Mouse (Mus musculus) forebrain, postnatal 0 days (tissue): ENCODE results near the gene Pax2. TPM values are rescaled to one million over a fixed set of nuclear protein-coding genes. Genes with fewer than 3 reads are reported as not detected.
"Not testable (repeated sequence)": the region's sequence is repeated elsewhere in the genome, so short reads cannot be mapped to it uniquely, and the experiment has no call there.

Experiments
- ATAC-seq: fragments of 200-750 bp; cut with Nextera tagmentation; 2 replicates; pipeline ENCODE4 v1.8.0; 2017; ENCODE audit warnings: mild to moderate bottlenecking, moderate library complexity
- DNase-seq: peaks from one replicate; pipeline ENCODE4 v3.0.0-alpha.2; 2015
- H3K27ac ChIP-seq: fragments of 300-500 bp; sonication (generic); 2 replicates; pipeline ENCODE4 v1.5.1; 2014; ENCODE audit warnings: low read depth, mild to moderate bottlenecking, antibody characterized with exemption, low read length, moderate library complexity, mixed read lengths
- H3K27me3 ChIP-seq: fragments of 300-500 bp; sonication (generic); 2 replicates; pipeline ENCODE4 v1.6.1; 2014; ENCODE audit warnings: mild to moderate bottlenecking, low read length, mixed read lengths; ENCODE audit not compliant: insufficient read depth
- H3K36me3 ChIP-seq: fragments of 300-500 bp; sonication (generic); 2 replicates; pipeline ENCODE4 v1.6.1; 2014; ENCODE audit warnings: mild to moderate bottlenecking, moderate library complexity; ENCODE audit not compliant: insufficient read depth
- H3K4me1 ChIP-seq: fragments of 300-500 bp; sonication (generic); 2 replicates; pipeline ENCODE4 v1.6.1; 2014; ENCODE audit warnings: antibody characterized with exemption; ENCODE audit not compliant: insufficient read depth
- H3K4me2 ChIP-seq: fragments of 300-500 bp; sonication (generic); 2 replicates; pipeline ENCODE4 v1.6.1; 2014; ENCODE audit warnings: low read depth, mild to moderate bottlenecking, moderate library complexity
- H3K4me3 ChIP-seq: fragments of 300-500 bp; sonication (generic); 2 replicates; pipeline ENCODE4 v1.5.1; 2014; ENCODE audit warnings: low read depth, low read length, mixed read lengths
- H3K9ac ChIP-seq: fragments of 300-500 bp; sonication (generic); 2 replicates; pipeline ENCODE4 v1.6.1; 2014; ENCODE audit warnings: mild to moderate bottlenecking
- H3K9me3 ChIP-seq: fragments of 300-500 bp; sonication (generic); 2 replicates; pipeline ENCODE4 v1.6.1; 2016; ENCODE audit warnings: low read length
- CTCF ChIP-seq: sonication (generic); IDR thresholded peaks from 2 replicates; pipeline ENCODE4 v1.5.1; 2016; ENCODE audit warnings: antibody characterized with exemption, control low read depth, low read depth
- WGBS: fragments of 180-500 bp; shearing (Covaris S2); extraction: QIAGEN DNeasy Blood & Tissue Kit; methylation state at CpG from one replicate; pipeline ENCODE4 v1.1.7; 2014; 5-methylcytosine and 5-hydroxymethylcytosine counted together
- polyA plus RNA-seq: library from polyadenylated mRNA; unstranded; fragments of >200 nt; fragmentation: Nextera tagmentation; extraction: Ambion mirVana; gene quantifications from 2 replicates; pipeline ENCODE4 v1.2.1, GENCODE M21; 2015
- total RNA-seq: library from RNA; depleted of rRNA; stranded (reverse); fragments of >200 nt; gene quantifications from 2 replicates; pipeline ENCODE4 v1.2.3, GENCODE M21; 2014

Pax2 gene
- total and polyA plus RNA-seq, 2 experiments from 2014 or later = 0.05 to 0.06 TPM

DNA sequence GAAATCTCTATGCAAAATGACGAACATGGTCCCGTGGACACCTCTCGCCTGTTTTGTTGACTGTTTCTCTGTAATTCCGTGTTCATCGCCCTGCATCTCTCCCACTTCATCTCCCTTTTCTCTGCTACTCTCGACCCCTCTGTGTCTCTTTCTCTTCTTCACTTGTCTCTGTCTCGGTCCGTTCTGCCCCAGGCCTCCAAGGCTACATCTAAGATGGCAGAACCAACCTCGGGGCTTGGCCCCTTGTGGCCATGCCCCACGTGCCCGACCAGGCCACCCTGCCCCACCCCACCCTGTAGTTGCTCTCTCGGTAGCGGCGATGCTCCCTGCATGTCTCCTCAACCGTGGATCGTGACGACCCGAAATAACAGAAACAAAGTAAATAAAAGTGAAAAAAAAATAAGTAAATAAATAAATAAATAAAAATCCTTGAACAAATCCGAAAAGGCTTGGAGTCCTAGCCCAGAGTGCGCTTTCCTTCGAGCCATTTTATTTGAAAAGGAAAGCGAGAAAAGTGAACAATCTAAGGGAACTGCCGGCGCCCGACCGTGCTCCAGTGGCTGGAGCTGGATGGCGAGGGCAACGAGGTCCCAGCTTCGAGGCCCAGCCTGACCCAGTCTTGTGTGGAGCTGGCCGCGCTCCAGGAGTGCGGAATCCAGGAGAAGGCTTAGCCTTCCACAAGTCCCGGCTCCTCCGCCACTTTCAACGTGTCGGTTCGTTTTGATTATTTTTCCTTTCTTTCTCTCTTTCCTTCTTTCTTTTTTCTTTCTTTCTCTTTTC lies 81.8 kb downstream of the Pax2 start:
- 2% methylated on average over 37 of the region's 37 CpGs for WGBS
- TF ChIP-seq CTCF = no peak
- no peak for DNase-seq
- peaks cover 56% of the 10 kb centered on the region for H3K27me3 ChIP-seq
- no peak overlapping the region for H3K9ac ChIP-seq
- peak overlapping the region; percentile 63 for H3K4me2 ChIP-seq
- H3K4me1 ChIP-seq = no peaks in the 10 kb centered on the region
- peak overlapping the region; percentile 21 for H3K4me3 ChIP-seq
- H3K27ac ChIP-seq = no peak overlapping the region
- no peaks in the 10 kb centered on the region for H3K9me3 ChIP-seq
- no peak for ATAC-seq
- no peaks in the 10 kb centered on the region for H3K36me3 ChIP-seq

DNA sequence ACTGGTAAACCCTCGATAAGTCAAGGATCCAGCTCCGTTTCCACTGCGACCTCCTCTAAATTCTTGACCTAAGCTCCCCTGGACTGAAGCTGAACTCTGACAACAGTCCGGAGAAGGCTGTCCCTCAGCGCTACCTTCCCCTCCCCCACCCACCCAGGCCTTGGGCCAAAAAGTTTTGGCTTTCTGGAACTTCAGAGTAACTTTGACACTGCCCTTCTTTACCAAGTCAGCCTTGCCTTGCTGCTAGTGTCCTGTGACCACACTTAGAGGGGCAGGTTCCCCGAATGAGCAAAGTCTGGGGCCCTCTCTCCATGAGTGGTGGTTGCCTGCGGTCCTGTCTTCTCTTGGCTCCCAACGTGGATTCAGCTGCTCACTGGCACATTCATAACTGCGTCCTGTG lies 82.5 kb downstream of the Pax2 start:
- Histone ChIP-seq H3K9ac (no peak overlapping the region), H3K27me3 (peaks cover 56% of the 10 kb centered on the region), H3K27ac (no peak overlapping the region), H3K9me3 (no peaks in the 10 kb centered on the region), H3K4me2 (no peak overlapping the region), H3K4me1 (no peaks in the 10 kb centered on the region), H3K4me3 (no peak overlapping the region), H3K36me3 (no peaks in the 10 kb centered on the region)
- TF ChIP-seq CTCF = no peak
- 18% methylated on average over 9 of the region's 9 CpGs for WGBS
- DNase-seq = no peak
- ATAC-seq = no peak

DNA sequence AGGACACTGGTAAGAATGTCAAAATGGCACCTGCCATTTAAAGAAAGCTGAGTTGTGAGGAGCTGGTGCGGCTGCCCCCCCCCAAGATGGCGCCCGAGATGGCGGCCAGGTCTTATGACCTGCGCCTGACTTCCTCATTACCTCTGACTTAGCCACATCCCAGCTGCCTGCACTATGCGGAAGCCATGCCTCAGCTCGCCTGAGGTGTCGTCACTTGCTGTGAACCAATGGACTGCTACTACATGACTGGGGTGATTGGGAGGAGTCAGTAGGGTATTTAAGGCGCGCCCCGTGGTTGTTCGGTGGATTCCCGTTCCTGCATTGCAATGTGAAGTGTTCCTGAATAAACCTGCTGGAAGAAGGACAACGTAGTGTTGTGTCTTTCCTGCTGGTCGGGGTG lies 86.8 kb downstream of the Pax2 start:
- H3K27ac ChIP-seq, H3K36me3 ChIP-seq, H3K9ac ChIP-seq, DNase-seq, H3K4me3 ChIP-seq, ATAC-seq, H3K4me2 ChIP-seq, H3K4me1 ChIP-seq, H3K9me3 ChIP-seq: not testable (repeated sequence)
- peaks cover 24% of the 10 kb centered on the region for H3K27me3 ChIP-seq
- 94% methylated on average over 15 of the region's 15 CpGs for WGBS

DNA sequence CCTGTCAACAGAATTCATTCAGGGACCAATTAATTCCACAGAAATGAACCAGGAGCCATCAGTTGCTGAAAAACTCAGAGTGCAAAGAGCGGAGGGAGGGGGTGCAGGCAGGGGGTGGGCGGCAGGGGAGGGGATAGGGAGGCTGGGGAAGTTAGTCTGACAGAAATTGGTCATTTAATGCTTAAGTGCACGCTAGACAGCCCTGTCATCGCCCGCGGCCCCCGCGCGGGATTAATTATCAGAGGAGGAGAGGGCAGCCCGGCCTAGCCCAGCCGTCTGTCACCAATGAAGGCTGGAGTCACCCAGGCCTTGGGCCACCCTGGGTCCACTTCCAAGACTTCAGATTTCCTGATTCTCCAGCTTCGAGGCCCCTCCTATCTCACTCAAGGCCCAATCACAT lies 93.6 kb downstream of the Pax2 start:
- Histone ChIP-seq H3K4me2 (no peak overlapping the region), H3K27ac (no peak overlapping the region), H3K36me3 (no peaks in the 10 kb centered on the region), H3K9me3 (no peaks in the 10 kb centered on the region), H3K4me1 (no peaks in the 10 kb centered on the region), H3K9ac (no peak overlapping the region), H3K27me3 (no peaks in the 10 kb centered on the region), H3K4me3 (no peak overlapping the region)
- ATAC-seq (no peak), DNase-seq (no peak)
- TF ChIP-seq CTCF = no peak
- 85% methylated on average over 12 of the region's 12 CpGs for WGBS

DNA sequence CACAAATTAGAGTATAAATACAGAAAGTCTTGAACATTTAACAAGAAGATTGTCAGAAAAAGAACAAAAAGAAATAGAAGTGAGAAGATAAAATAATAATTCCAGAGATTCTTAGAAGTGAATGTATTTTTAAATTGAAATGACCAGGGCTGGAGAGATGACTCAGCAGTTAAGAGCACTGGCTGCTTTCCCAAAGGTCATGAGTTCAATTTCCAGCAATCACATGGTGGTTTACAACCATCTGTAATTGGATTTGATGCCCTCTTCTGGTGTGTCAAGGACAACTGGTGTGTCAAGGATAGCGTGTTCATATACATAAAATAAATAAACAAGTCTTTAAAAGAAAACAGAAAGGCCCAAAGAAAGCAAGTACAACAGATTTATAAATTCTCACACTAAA lies 102.8 kb downstream of the Pax2 start:
- no peak overlapping the region for H3K4me2 ChIP-seq
- no peak for TF ChIP-seq CTCF
- 89% methylated on average over 1 of the region's 1 CpGs for WGBS
- ATAC-seq (no peak), DNase-seq (no peak)
- H3K9ac ChIP-seq = no peak overlapping the region
- H3K27ac ChIP-seq = no peak overlapping the region
- H3K4me1 ChIP-seq = no peaks in the 10 kb centered on the region
- no peaks in the 10 kb centered on the region; the same call in 1 of the 2 replicates for H3K27me3 ChIP-seq
- H3K9me3 ChIP-seq = no peaks in the 10 kb centered on the region
- H3K36me3 ChIP-seq = no peaks in the 10 kb centered on the region
- H3K4me3 ChIP-seq = no peak overlapping the region

DNA sequence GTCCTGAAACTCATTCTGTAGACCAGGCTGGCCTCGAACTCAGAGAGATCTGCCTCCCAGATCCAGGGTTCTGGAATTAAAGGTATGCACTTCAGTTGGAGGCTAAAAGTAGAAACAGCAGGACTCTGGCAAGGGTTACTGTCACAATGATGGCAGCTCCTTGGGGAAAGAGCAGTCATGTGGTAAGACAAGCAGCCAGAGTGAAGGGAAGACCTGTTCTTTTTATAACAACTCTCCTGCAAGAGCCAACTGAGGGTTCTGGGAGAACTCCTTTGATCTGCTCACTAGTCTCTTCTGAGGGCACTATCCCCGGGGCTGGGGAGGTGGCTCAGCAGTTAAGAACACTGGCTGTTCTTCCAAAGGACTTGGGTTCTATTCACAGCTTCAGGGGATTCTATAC lies 112.9 kb downstream of the Pax2 start:
- H3K4me2 ChIP-seq = no peak overlapping the region
- no peaks in the 10 kb centered on the region for H3K9me3 ChIP-seq
- DNase-seq (no peak), ATAC-seq (no peak)
- H3K9ac ChIP-seq = no peak overlapping the region
- H3K4me3 ChIP-seq = no peak overlapping the region
- no peaks in the 10 kb centered on the region for H3K36me3 ChIP-seq
- TF ChIP-seq CTCF = no peak
- no peaks in the 10 kb centered on the region for H3K27me3 ChIP-seq
- WGBS = 72% methylated on average over 2 of the region's 2 CpGs
- H3K4me1 ChIP-seq = no peaks in the 10 kb centered on the region
- no peak overlapping the region for H3K27ac ChIP-seq

DNA sequence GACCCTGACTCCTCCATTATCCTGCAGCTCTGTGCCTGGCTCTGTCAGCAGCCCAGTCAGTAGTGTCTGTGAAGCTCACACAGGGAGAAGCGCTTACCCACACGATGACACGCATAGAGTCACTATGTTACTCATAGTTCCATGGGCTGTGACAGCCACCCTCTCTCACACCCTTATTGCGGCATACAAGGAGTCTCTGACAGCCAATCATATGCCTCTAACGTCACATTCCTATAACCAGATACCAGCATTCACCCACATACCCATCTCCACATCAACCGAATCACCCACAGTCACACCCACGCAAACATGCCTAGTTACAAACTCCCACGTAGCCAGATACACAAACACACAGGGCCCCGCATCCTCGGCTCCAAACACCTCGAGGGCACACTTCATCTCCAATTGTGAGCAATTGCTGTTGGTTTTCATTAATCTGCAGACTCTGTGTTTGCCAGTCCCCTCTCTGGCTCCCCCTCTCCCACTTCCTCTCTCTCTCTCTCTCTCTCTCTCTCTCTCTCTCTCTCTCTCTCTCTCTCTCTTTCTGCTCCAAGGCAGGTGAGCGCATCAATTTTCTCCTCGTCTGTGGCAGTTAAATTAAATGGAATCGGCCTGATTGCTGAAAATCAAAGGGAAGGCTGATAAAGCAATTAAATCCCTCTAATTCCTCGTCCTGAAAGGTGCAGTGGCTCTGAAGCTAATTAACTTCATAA lies 118.5 kb downstream of the Pax2 start:
- H3K27me3 ChIP-seq = no peaks in the 10 kb centered on the region; the same call in 1 of the 2 replicates
- WGBS = 40% methylated on average over 15 of the region's 15 CpGs
- no peak for TF ChIP-seq CTCF
- H3K4me1 ChIP-seq = no peaks in the 10 kb centered on the region
- H3K4me3 ChIP-seq = no peak overlapping the region
- H3K4me2 ChIP-seq = no peak overlapping the region
- no peak overlapping the region for H3K27ac ChIP-seq
- H3K9ac ChIP-seq = no peak overlapping the region
- no peak for DNase-seq
- H3K36me3 ChIP-seq = no peaks in the 10 kb centered on the region
- no peaks in the 10 kb centered on the region for H3K9me3 ChIP-seq
- ATAC-seq = peak; percentile 32
